Mouse (Mus musculus): ENCODE data around the gene Spred2. TPM values are rescaled to one million over a fixed set of nuclear protein-coding genes. Genes with fewer than 3 reads are reported as not detected.

Gene Spred2
- polyA plus RNA-seq, 1 experiment from 2014 or later, result 4.1 TPM

DNA sequence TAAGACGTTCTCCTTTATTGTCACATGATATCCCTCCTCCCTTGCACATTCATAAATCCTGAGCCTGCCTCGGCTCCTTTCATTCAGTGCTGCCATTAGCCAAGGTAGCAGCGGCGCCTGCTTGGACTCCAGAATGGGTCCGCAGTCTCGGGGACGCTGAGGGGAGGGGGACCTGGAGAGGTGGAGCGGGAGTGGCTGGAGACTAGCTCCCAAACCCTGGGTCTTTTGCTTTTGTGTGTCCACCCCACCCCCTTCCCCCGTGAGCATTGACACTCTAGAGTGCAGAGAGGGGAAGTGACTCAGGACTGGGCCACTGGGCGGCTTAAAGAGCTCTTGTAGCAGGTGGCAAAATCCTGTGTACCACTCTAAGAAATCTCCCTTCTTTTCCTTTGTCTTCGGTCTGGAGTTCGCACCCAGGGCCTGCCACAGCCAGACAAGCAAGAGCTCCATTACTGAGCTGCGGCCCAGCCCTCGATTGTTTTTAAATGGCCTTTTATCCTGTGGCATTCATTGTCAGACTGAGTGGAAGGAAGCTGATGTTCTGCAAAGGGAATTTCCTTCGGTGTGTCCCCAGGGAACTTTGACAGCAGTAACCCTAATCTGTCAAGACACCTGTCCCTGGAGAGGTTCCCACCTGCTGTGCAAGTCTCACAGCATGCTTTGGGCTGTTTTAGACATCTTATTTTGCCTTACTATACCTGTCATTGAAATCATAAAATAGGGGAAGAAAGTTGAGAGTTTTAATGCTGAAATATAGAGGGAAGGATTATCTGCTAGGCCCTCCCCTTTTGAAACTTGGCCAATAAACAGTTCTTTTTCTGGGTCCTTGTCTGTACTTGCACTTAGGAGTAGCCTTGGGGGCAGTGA is 2.0 kb downstream of the Spred2 start:
- Histone ChIP-seq H3K9ac (ENCODE audit: low read length) (peak overlapping the region; percentile 90), H3K9me3 (ENCODE audit: control insufficient read depth, low read length) (no peaks in the 10 kb centered on the region), H3K4me1 (ENCODE audit: control insufficient read depth in 2 of 2, insufficient read depth in 2 of 2, low read length in 2 of 2) (peaks cover 7 to 14% of the 10 kb centered on the region in 2 experiments), H3K27ac (replicated peaks in 1 of 2; ENCODE audit: control insufficient read depth in 1 of 2, insufficient read depth in 1 of 2, low read depth in 2 of 2, low read length in 2 of 2) (peak overlapping the region in 1 of 2 experiments; percentile 94; a peak in 2 of 4 replicates), H3K36me3 (ENCODE audit: control insufficient read depth, insufficient read depth, low read length) (no peaks in the 10 kb centered on the region), H3K4me2 (ENCODE audit: low read length) (peak overlapping the region; percentile 91), H3K4me3 (ENCODE audit: control insufficient read depth in 1 of 2, insufficient read depth in 1 of 2, low read depth in 1 of 2, low read length in 2 of 2) (peak overlapping the region; percentile 78 to 87), H3K27me3 (ENCODE audit: control insufficient read depth, insufficient read depth, low read length) (no peaks in the 10 kb centered on the region)
- peak; percentile 19 for ATAC-seq (ENCODE audit: insufficient number of reproducible peaks, insufficient read depth, low FRiP score, low read depth)
- 9% methylated on average over 15 of the region's 15 CpGs for WGBS

DNA sequence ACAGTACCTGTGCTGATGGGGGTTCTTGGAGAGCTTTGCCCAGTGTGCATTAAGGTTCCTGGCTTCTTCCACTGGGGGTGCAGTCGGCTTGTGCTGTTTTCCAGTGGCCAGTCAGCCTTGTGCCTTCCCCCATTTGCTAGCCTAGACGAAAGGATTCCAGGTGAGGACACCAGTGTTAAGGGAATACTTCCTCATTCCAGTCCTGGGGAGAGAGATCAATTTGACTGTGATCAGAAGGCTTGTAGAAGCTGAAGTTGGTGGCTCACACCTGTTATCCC is 2.6 kb downstream of the Spred2 start:
- no peak for ATAC-seq (ENCODE audit: insufficient number of reproducible peaks, insufficient read depth, low FRiP score, low read depth)
- Histone ChIP-seq H3K27me3 (ENCODE audit: control insufficient read depth, insufficient read depth, low read length) (no peaks in the 10 kb centered on the region), H3K4me3 (ENCODE audit: control insufficient read depth in 1 of 2, insufficient read depth in 1 of 2, low read depth in 1 of 2, low read length in 2 of 2) (no peak overlapping the region), H3K4me2 (ENCODE audit: low read length) (peak overlapping the region; percentile 91), H3K4me1 (ENCODE audit: control insufficient read depth in 2 of 2, insufficient read depth in 2 of 2, low read length in 2 of 2) (peaks cover 7 to 14% of the 10 kb centered on the region in 2 experiments), H3K36me3 (ENCODE audit: control insufficient read depth, insufficient read depth, low read length) (no peaks in the 10 kb centered on the region), H3K9ac (ENCODE audit: low read length) (no peak overlapping the region), H3K9me3 (ENCODE audit: control insufficient read depth, low read length) (no peaks in the 10 kb centered on the region), H3K27ac (replicated peaks in 1 of 2; ENCODE audit: control insufficient read depth in 1 of 2, insufficient read depth in 1 of 2, low read depth in 2 of 2, low read length in 2 of 2) (no peak overlapping the region)
- WGBS, result 86% methylated on average over 2 of the region's 2 CpGs

DNA sequence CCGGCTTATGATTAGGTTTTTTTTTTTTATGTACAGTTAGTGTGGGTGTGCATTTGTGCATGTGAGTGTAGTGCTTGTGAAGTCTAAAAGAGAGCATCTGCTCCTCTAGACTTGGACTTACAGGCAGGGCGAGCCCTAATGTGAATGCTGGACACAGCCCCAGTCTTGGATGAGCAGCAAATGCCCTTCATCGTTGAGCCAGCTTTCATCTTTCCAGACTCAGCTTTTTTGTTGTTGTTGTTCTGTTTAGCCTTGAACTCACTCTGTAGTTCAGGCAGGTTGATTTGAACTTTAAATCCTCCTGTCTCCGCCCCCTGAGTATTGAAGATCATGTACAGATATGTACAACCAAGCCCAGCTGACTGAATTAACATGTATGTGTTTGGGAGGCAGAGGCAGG is 4.5 kb downstream of the Spred2 start:
- Histone ChIP-seq H3K27me3 (ENCODE audit: control insufficient read depth, insufficient read depth, low read length) (no peaks in the 10 kb centered on the region), H3K9ac (ENCODE audit: low read length) (no peak overlapping the region), H3K4me2 (ENCODE audit: low read length) (no peak overlapping the region), H3K9me3 (ENCODE audit: control insufficient read depth, low read length) (no peaks in the 10 kb centered on the region), H3K4me3 (ENCODE audit: control insufficient read depth in 1 of 2, insufficient read depth in 1 of 2, low read depth in 1 of 2, low read length in 2 of 2) (no peak overlapping the region), H3K36me3 (ENCODE audit: control insufficient read depth, insufficient read depth, low read length) (no peaks in the 10 kb centered on the region), H3K4me1 (ENCODE audit: control insufficient read depth in 2 of 2, insufficient read depth in 2 of 2, low read length in 2 of 2) (peaks cover 11 to 21% of the 10 kb centered on the region in 2 experiments), H3K27ac (replicated peaks in 1 of 2; ENCODE audit: control insufficient read depth in 1 of 2, insufficient read depth in 1 of 2, low read depth in 2 of 2, low read length in 2 of 2) (no peak overlapping the region)
- no peak for ATAC-seq (ENCODE audit: insufficient number of reproducible peaks, insufficient read depth, low FRiP score, low read depth)
- whole genome bisulfite sequencing, result 87% methylated on average over 4 of the region's 4 CpGs

DNA sequence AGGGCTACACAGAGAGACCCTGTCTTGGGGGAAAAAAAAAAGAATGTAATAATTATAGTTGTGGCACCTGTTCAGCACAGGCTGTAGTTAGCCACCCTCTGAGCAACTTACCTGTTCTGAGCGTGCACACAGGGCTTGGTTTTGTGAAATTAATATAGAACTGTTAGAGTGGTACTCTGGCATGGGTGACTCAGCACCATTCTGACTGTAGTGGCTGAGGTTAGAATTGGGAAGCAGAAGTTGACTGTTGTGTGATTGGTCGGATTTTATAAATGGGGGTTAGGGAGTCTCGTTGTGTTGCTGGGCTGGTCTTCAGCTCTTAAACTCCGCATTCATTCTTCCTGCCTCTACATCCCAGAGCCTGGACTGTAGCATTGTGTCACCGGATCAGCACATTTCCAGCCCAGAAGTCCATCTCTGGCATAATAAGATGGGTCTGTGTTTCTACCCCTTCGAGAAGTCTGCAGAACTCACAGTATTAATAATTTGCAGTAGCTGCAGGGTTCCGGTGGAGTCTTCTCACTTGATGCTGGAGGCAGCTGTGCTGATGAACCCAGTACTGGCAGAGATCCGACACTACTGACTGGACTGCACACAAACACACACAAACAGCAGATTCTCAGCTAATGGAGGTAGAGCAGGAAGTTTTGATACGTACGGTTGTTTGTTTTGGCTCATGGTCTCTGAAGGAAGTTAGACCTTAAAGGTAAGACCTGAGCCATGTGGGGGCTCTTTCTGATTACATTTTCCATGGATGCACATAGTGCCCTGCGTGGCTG is 5.1 kb downstream of the Spred2 start:
- Histone ChIP-seq H3K27me3 (ENCODE audit: control insufficient read depth, insufficient read depth, low read length) (no peaks in the 10 kb centered on the region), H3K4me3 (ENCODE audit: control insufficient read depth in 1 of 2, insufficient read depth in 1 of 2, low read depth in 1 of 2, low read length in 2 of 2) (no peak overlapping the region), H3K4me1 (ENCODE audit: control insufficient read depth in 2 of 2, insufficient read depth in 2 of 2, low read length in 2 of 2) (peaks cover 11 to 21% of the 10 kb centered on the region in 2 experiments), H3K27ac (replicated peaks in 1 of 2; ENCODE audit: control insufficient read depth in 1 of 2, insufficient read depth in 1 of 2, low read depth in 2 of 2, low read length in 2 of 2) (no peak overlapping the region), H3K4me2 (ENCODE audit: low read length) (no peak overlapping the region), H3K9ac (ENCODE audit: low read length) (no peak overlapping the region), H3K36me3 (ENCODE audit: control insufficient read depth, insufficient read depth, low read length) (no peaks in the 10 kb centered on the region), H3K9me3 (ENCODE audit: control insufficient read depth, low read length) (no peaks in the 10 kb centered on the region)
- WGBS, result 74% methylated on average over 11 of the region's 11 CpGs
- ATAC-seq (ENCODE audit: insufficient number of reproducible peaks, insufficient read depth, low FRiP score, low read depth), result no peak

DNA sequence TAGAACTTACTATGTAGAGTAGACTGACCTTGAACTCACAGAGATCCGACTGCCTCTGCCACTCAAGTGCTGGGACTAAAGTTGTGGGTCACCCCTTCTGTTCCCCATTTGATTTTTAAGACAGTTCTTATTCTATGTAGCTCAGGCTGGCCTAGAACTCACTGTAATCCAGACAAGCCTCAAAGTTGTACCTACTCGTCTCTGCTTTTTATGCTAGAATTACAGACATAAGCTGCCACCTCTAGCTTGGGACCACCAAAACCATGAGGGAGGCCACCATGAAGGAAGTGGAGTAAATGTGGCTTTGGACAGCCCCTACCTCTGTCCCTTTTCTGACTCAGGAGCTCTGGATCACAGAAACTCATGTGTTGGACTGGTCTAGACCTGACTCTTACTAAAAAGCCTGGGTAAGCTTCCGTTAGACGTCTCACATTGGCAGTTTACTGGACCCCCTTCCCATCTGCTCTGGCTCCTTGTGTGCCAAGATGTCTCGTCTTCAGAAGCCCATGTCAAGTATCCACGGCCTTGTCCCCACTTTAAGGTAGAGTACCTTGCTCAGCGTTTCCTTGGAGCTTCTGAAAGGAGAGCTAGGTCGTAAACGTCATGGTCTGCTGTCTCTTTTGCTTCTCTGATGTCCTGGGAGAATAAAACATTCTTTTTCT is 7.5 kb downstream of the Spred2 start:
- Histone ChIP-seq H3K27ac (replicated peaks in 1 of 2; ENCODE audit: control insufficient read depth in 1 of 2, insufficient read depth in 1 of 2, low read depth in 2 of 2, low read length in 2 of 2) (no peak overlapping the region), H3K4me1 (ENCODE audit: control insufficient read depth in 2 of 2, insufficient read depth in 2 of 2, low read length in 2 of 2) (peaks cover 12 to 31% of the 10 kb centered on the region in 2 experiments), H3K9me3 (ENCODE audit: control insufficient read depth, low read length) (no peaks in the 10 kb centered on the region), H3K36me3 (ENCODE audit: control insufficient read depth, insufficient read depth, low read length) (no peaks in the 10 kb centered on the region), H3K4me2 (ENCODE audit: low read length) (no peak overlapping the region), H3K4me3 (ENCODE audit: control insufficient read depth in 1 of 2, insufficient read depth in 1 of 2, low read depth in 1 of 2, low read length in 2 of 2) (no peak overlapping the region), H3K9ac (ENCODE audit: low read length) (no peak overlapping the region), H3K27me3 (ENCODE audit: control insufficient read depth, insufficient read depth, low read length) (no peaks in the 10 kb centered on the region)
- no peak for ATAC-seq (ENCODE audit: insufficient number of reproducible peaks, insufficient read depth, low FRiP score, low read depth)
- WGBS, result 90% methylated on average over 9 of the region's 9 CpGs

DNA sequence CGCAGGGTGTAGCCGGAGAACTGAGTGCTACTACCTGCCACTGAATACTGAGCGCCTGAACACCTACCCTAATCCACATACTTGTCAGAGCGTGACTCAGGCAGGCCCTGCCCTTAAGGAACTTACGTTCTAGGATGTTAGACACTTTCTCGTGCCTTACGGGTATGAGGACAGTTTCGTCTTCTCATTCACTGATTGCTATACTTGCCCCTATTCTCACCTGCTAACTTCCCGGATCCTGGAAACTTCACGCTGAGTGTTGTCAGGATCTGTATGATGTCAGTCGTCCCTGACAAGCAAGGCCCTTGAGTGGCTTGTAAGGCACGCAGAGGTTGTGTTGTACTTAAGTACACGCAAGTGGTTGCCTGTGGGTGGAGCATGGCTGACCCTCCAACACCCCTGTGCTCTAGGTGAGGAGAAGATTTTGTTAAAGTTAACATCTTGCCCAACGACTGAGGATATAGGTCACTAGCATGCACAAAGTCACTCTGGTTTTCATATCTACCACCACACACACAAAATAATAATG is 8.9 kb downstream of the Spred2 start:
- Histone ChIP-seq H3K9ac (ENCODE audit: low read length) (no peak overlapping the region; the same call in 1 of the 2 replicates), H3K27ac (replicated peaks in 1 of 2; ENCODE audit: control insufficient read depth in 1 of 2, insufficient read depth in 1 of 2, low read depth in 2 of 2, low read length in 2 of 2) (no peak overlapping the region), H3K27me3 (ENCODE audit: control insufficient read depth, insufficient read depth, low read length) (no peaks in the 10 kb centered on the region), H3K4me1 (ENCODE audit: control insufficient read depth in 2 of 2, insufficient read depth in 2 of 2, low read length in 2 of 2) (peaks cover 16 to 35% of the 10 kb centered on the region in 2 experiments), H3K4me3 (ENCODE audit: control insufficient read depth in 1 of 2, insufficient read depth in 1 of 2, low read depth in 1 of 2, low read length in 2 of 2) (no peak overlapping the region), H3K4me2 (ENCODE audit: low read length) (no peak overlapping the region), H3K36me3 (ENCODE audit: control insufficient read depth, insufficient read depth, low read length) (no peaks in the 10 kb centered on the region), H3K9me3 (ENCODE audit: control insufficient read depth, low read length) (no peaks in the 10 kb centered on the region)
- no peak for ATAC-seq (ENCODE audit: insufficient number of reproducible peaks, insufficient read depth, low FRiP score, low read depth)
- 50% methylated on average over 14 of the region's 14 CpGs for WGBS

Data from heart, embryonic 14.5 days (tissue).